Mouse (Mus musculus): Measurements from ENCODE around the gene Fcgr3.

Fcgr3 gene

GRCm38 (mm10) chr1:171011733-171012132, 53.0 kb downstream of the Fcgr3 start:
- DNase-seq (ENCODE audit: extremely low spot score): no peak

GRCm38 (mm10) chr1:171006905-171007304, 57.8 kb downstream of the Fcgr3 start:
- no peak for DNase-seq (ENCODE audit: extremely low spot score)

- DNase-seq (ENCODE audit: extremely low spot score): no peak
These were observed 58.4 kb downstream of the Fcgr3 start for GRCm38 (mm10) chr1:171006335-171006734.

- no peak for DNase-seq (ENCODE audit: extremely low spot score)
These were observed 59.1 kb downstream of the Fcgr3 start for GRCm38 (mm10) chr1:171005586-171005985.

DNA sequence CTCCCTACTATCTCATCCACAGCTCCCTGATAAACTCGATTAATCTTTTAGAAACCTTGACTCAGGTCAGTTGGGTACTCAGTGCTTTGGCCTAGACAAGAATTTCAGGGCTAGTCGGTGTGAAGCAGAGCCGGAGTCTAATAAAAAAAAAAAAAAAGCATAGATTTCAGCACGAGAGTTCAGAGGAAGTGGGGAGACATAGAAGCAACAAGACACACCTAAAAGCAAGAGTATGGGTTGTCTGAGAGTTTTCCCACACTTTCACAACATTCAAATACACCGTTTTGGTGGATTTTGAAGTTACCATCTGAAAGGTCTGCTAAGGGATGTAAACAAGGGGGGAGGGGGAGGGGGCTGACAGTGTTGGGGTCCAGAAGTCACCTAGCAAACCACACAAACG, 59.7 kb downstream of the Fcgr3 start:
- no peak for DNase-seq (ENCODE audit: extremely low spot score)
